Mouse (Mus musculus) ovary, postnatal 14 days (tissue): ENCODE measurements around the gene Enkur.
"Not testable (repeated sequence)": the region's sequence is repeated elsewhere in the genome, so short reads cannot be mapped to it uniquely, and the experiment has no call there.

ENCODE experiments used
- DNase-seq: peaks from one replicate; pipeline ENCODE4 v3.0.0; 2022; ENCODE audit warnings: low spot score

Enkur gene

DNA sequence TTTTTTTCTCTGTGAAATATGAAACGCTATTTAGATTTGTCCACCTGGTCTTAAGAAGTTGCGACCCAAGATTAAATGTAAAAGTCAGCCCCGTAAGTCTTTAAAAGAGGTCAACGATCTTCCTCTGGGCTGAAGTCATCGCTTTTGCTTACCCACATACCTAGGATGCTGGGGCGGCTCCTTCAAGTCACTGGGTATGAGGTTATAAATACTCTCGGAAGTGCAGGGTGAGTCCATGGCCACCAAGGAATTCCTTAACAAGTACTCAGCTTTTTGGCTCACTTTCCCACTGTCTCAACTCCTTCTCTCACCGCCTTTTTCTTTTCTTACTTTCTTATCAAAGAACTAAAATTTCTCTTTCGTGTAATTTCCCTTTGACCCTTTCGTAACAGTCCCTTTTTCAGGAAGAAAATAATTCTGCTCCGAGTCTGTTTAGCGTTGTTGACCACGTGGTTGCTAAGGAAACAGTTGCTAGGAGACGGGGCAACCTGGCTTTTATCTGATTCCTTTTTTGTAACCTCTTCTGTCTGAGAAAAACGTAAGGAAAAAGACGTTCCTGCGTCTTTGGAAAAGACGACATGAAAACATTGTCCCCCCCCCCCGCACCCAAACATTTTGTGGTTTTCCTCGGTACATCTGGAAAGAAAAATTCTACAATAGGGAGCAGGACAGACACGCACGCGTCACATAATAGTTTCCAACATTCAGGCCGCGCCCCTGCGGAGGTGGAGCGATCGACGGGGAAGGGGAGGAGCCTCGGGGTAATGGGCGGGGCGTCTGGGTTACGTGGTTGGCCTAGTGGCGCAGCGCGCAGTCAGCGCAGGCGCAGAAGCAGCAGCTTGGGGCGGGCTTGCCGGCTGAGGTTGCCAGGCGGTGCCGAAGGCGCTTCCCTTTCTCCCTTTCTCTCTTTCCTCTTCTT lies at the start of gene Enkur, which contains the start of gene Thnsl1:
TSS of gene Enkur (minus strand) at position 454 of the 919 bp plus-strand sequence.
TSS of gene Thnsl1 (plus strand) at position 813 of the 919 bp plus-strand sequence.
- DNase-seq = peak; percentile 99

DNA sequence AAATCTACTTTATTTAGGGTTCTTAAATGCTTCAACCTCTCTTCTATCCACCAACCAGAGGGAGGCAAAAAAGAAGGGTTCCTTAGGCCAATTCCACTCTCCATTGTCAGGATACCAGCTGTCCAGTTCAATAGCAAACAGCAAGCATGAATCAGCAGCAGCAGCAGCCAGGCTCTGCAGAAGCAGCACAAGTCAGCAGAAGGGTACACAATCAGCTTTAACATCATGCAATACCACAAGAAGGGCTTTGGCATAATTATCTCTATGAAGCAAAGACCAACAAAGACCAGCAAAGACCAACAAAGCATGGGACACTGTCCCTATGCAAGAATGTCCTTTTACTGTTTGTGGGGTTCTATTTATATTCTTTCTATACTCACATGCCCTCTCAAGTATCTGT lies 49.1 kb upstream of the Enkur start:
- no peak for DNase-seq

DNA sequence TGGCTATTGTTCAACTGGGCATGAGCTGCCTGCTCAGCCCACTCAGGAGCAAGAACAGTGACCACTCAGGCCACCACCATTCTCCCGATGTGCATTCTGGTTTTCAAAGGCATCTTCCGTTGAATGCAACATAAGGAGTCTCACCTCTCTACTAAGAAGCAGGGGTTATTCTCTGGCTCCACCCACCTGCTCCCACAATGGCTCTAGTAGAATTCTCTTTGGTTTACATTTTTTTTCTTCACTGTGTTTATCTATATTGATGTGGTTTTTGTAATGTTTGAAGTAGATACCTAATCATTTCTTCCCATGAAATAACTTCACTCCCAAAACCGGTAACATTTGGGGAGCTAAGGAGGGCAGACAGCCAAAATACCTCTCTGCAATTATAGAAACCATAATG lies 48.5 kb upstream of the Enkur start:
- no peak for DNase-seq

DNA sequence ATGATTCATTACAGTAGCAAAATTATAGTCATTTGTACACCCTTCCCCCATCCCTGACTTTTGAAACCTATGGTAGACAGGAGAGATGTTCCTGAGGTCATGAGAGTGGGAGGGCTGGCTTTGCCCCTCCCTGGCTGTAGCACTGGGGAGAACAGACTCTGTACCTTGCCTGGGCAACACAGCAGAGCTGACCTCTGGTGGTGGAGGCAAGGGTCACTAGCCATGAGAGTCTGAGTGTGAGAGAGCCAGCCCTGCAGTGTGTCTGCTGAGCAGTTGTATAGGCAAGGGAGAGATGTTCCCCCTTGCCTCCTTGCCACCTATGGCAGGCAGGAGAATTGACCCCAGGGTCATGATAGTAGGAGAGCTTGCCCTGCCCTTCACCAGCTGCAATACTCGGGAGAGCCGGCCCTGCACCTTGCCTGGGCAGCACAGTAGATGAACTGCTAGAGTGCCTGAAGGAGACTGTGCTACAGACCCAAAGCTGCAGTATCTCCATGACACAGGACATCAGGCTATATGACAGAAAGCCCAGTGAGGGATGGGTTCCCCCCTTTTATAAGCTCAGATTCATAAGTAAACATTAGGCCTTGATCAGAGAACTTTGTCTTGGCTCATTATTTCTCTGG lies 40.4 kb upstream of the Enkur start:
- no peak for DNase-seq

DNA sequence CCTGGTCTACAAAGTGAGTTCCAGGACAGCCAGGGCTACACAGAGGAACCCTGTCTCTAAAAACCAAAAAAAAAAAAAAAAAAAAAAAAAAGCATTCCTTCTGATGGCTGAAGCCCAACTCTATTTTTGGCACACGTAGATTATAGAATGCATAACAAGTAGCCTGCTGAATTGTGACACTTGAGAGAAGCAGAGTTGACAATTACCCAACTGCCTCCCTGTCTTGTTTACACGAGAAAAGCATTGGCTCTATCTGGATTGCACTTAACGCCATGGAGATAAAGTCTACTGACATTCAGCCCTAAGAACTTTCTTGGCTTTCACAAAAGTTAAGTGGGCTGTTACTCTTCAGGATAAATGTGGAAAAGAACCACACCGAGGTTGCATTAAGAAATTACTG lies 39.8 kb upstream of the Enkur start:
- DNase-seq = no peak

DNA sequence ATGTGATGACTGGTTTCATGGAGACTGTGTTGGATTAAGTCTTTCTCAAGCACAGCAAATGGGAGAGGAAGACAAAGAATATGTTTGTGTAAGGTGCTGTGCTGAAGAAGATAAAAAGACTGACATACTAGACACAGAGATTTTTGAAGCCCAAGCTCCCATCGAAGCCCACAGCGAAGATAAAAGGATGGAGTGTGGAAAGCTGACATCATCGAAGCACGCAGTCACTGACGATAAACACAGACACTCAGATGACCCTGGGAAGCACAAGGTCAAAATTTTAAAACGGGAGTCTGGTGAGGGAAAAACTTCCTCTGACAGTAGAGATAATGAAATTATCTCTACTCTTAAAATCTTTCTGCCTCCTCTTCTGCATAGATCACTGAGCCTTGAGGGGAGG lies 38.9 kb upstream of the Enkur start:
- not testable (repeated sequence) for DNase-seq

DNA sequence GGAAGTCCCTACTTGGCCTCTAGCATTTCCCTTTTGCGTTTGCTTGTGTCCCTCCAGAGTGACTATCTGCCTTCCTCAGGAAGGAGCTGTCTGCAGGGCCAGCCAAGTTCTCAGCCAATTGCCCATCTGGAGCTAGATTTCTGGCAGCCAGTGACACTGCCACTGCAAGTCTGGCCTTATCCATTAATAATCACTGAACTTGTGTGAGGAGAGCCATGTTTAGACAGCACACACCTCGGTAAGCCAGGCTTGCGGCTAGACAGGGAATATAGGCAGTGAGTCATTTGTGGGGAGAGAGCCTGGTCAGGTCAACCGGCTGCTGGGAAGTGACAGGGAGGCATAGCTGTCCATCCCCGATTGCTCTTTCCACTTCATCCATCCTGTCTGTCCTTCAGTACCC lies 31.7 kb upstream of the Enkur start:
- DNase-seq = no peak

DNA sequence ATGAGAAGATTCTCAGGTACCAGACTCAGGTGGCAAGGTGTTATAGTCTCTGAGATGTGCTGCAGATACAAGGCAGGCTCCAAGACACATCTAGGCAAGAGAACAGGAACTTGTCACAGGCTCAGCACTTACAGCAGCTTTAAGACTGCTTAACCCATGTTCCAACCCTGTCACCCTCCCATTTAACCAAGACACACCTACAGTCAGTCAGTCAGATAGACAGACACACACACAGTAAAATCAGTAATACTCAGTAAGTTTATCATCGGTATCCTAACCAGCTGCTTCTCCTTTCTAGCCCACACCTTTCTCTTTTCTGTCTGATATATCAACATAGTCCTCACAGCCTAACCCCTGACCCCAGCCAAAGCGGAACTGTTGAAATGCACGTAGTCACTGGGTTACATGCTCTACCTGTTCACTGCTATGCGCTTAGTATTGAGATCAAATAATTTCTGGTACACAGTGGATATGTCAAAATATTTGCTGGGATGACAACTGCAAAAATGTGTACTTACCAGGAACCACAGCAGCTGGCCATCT lies 30.8 kb upstream of the Enkur start:
- no peak for DNase-seq

DNA sequence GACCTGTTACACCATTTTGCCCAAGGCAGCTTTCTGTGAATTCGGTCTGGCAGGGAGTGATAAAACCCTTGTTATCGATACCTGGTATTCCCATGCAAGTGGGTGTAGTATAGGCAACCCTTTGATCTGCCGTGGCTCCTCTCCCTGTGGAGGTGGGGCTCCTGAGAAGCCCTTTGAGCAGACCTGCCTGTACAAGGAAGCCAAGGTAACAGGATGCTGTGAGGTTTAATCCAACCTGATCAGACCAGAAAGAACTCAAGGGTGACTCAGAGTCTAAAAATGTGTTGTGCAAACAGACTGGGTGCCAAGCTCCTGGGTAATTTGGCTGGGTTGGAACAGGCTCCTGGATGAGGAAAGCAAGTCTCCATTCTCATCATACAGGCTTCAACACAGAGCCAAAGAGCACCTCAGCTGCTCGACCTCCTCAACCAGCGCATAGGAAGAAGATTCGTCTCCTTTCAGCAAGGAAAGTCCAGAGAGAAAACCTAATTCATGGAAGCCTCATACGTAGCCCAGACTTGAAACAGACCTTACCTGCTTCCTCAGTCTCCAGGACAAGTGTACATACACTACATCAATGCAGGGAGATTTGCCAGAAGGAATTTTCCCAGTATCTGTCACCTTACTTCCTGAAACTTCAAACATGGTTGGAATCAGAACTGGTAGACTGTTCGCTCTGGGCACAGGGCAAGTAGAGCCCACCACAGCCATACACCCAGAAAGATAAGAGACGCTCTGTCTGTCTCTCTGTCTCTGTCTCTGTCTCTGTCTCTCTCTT lies 29.9 kb upstream of the Enkur start:
- no peak for DNase-seq

DNA sequence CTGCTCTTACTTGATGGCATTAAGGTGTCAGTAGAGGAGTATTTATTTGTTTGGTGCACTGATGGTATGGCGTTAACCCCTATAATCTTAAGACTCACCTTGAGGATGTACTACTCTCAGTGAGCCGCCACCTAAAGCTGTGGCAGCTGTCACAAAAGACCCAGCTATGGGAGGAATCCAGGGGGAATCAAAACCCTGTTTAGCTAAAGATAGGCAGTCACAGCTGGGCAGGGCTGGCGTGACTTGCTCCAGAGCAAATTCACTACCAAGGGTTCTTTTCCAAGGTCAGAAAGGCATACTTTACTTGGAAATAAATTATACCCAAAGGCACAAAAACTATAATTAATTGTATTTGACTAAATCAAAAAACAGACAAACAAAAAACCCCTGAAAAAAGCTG lies 26.0 kb upstream of the Enkur start:
- no peak for DNase-seq

DNA sequence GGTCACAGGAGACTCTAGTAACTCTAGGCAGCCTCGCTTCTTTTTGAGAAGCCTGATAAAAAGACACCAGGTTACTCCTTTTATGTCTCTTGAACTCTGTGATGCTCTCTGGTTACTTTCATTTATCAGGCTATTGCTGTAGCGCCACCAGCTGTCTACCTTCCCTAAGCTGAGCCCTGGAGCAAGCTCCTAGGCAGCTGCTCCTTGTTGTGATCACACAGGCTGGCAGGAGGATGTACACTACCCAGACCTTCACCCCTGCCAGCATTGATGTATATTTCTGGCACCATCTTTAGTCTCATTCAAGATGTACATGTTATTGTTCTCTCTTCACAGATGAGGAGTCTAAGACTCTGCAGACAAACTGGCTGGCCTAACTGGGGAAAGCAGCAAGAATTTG lies 25.1 kb upstream of the Enkur start:
- DNase-seq = no peak

DNA sequence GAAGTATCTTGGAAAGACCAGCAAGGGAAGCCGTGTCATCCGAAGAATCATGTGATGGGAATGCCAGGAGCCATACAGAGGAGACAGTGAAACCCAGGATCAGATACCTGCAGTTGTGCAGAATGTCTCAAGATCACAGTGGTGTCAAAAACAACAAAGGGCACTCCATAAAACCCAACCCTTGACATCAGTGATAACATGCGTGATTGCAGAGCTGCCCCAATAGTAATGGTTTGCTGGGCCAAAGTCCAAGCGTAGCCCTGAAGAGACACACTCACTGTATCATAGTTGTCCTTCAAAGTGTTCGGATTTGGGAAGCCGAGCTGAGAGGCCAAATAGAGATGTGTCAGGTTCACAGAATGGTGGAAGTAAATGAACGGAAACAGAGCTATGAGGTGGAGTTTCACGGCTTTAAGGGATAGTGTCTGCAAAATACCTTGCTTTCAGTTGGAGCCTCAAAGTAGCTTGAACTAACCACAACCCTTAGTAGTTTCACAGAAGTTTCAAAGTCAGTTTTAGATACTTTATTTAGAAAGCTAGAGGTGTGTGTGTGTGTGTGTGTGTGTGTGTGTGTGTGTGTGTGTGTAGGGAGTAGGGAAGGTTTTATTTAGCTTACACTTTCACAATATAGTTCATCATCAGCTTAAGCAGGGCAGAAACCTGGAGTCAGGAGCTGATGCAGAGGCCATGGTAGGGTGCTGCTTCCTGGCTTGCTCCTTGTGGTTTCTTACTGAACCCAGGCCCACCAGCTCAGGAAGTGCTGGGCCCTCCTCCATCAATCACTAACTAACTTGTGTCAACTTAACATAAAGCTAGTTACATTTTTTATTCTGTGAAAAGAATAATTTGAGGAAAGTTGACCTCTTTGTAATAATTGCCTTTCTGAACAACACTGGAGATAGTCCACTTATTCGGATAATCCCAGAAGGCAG lies 17.6 kb upstream of the Enkur start:
- DNase-seq = no peak

DNA sequence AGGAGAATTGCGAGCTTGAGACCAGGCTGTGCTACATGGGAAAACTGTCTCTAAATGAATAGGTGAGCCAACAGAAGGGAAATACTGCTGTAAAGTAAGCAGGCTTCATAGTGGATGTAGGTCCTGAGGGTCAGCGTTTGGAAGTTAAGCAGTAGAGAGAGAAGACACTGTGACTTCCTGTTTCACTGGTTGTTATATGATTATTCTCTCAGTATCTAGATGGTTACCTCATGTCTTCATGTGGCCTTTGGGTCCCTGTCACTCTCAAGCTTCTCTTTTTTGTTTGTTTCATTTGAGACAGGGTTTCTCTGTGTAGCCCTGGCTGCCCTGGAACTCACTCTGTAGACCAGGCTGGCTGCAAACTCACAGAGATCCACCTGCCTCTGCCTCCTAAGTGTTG lies 10.1 kb upstream of the Enkur start:
- no peak for DNase-seq

DNA sequence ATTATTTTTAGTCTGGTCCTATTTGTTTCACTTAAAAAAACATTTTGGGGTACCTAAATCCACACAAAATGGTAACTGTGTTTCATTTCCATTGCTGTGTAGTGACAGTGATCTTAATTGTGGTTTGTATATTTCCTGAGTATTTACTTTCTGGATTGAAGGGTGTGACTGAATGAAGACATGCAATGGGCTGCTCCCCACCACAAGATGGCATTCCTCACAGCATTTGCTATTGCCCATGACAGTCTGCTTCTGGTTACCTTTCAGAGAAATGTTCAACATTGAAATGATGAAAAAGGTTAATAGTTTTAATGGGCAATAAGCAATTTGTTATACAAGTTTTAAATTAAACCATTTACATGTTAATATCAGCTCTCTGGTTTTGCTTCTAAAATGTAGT lies 9.2 kb upstream of the Enkur start:
- DNase-seq = no peak

DNA sequence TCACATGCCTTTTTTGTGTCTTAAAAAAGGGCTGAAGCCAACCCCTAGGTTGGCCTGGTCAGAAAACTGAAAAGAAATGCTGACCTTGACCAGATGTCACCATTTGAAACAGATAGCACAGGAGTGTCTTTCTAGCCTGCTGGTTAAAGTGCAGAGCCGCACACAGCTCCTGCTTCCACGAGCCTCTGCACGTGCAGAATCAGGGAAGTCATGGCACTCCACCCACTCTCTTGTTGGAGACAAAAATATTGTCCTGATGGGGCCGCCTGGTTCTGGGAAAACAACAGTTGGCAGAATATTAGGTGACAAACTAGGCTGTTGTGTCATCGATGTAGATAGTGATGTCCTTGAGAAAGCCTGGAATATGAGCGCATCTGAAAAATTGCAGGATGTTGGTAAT lies 6.2 kb upstream of the Enkur start:
- no peak for DNase-seq

DNA sequence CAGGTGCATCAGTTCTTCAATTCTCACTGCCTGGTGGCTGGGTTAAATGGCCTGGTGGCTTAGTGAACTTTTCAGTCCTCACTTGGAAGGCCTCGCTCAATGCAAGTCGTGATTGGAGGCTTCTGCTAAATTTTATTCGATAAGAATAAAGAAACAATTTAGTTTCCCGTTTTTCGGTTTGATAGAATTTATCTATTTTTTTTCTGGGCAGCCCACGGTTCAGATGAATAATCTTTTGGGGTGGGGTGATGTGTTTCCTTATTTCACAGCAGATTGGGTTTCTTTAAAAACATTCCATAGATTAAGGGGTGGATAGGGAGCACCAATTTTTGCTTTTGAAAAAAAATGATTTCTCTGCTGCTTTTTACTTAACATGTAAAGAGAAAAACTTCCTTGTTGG lies 1.1 kb upstream of the Enkur start:
- DNase-seq = no peak

DNA sequence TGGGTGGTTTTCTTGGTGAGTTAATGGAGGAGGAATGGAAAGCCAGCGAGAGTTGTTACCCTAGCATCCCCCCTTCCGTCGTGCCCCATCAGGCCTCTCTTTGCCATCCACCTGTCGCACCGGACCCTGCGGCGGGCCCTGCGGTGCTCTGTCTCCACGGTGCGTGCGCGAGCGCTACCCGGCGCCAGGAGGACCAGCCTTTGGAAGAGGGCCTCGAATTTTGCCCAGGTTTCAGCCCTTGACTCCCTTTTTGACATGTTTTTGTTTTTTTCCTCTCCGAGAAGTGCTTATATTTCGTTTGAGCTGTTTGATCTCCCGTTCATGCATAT lies 630 bp upstream of the Enkur start:
- DNase-seq = no peak

DNA sequence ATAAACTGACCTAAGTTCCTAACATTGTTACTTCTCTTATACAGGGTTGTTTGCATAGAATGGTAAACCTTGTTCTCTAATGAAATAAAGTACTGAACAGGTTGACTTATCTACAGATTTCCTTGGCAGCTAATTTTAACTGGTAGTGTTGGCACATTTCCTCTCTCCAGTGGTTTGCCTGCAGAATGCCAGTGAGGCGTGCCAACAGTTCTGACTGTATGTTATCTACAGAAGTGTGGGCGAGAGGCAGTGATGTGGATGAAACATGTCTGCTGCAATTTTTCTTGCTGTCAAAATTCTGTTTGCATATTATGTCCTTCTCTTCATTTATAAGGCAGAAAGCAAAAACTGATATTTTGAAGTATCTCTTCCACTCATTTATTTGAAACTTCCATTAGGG lies 2.4 kb downstream of the Enkur start:
- DNase-seq = no peak

DNA sequence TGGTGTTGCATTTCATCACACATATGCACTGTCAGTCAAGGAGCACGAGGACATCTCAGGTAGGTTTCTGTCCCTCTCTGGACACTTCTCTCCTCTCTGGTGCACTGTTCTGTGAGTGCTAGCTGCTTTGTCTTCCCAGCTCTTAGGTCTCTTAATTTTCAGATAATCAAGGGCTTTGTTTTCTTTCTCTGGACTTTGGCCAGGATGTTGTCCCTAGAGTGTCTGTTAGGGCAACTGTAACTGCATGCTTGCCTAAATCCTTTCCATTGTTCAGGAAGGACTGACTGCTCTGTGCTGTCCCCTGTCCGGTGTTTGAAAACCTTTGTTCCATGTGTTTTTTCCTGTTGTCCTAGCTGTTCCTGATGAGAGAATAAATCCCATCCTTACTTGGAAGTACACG lies 6.1 kb downstream of the Enkur start:
- DNase-seq = no peak

DNA sequence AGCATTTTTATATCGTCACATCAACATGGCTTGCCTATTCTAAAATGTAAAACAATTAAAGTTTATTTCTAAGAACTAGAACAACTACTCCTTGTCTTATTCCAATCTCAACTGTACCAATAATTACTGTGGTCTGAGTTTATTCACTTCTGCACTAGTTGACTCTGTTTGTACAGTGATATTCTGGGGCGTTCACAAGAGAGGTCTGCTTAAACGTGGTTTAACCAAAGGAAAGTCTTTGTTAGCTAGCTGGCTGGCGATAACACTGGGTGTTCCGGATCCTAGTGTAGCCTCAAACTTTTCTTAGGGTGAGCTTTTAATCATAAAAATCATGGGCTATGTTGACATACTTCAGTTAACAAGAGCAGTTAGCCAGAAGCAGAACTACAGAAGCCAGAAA lies 9.9 kb downstream of the Enkur start:
- DNase-seq = no peak

DNA sequence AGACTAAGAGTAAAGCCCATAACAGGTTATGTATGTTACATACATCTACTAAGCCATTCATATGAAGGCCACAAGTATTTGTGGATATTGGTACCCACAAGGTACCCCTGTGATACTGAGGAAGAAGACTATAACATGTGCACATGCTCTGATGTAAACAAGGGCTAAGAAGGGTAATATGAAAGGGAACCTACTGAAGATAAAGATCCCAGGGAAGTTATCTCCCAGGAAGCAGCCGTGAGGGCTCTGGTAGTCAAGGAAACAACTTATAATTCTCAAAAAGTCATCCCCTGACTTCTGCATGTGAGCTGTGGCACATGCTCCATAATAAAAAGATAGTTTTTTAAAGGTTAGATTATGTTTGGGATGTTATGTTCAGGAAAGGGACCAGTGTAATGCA lies 13.9 kb downstream of the Enkur start:
- no peak for DNase-seq

DNA sequence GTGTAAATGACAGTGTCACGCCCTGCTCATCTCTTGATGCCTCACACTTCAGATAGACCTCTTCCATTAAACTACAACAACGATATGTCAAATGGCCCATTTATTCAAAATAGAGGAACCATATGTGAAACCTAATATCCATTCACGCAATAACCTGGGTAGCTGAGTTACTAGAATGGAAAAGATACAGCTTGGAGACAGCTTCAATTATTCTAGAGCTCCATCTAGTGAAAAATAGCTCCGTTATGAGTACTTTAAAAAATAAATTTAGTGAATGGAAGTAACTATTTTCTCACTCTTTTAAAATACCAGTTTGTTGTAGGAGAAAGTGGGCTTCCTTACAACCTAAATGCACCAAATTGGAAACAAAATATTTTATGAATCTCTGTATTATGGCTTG lies 16.6 kb downstream of the Enkur start:
- no peak for DNase-seq
